Mouse (Mus musculus): ENCODE data around the gene Spef1. TPM values are rescaled to one million over a fixed set of nuclear protein-coding genes. Genes with fewer than 3 reads are reported as not detected.

Spef1 gene
- total and polyA plus RNA-seq, 2 experiments from 2014 or later = 7.8 to 17.3 TPM

- H3K27ac ChIP-seq = no peak overlapping the region
- no peak overlapping the region for H3K9ac ChIP-seq (replicated peaks; ENCODE audit: low read length)
- ATAC-seq (0 out of 2 replicates have a peak, but pooled peaks have one; percentile 24), DNase-seq (ENCODE audit: low spot score) (peak; percentile 58)
- peaks cover 26% of the 10 kb centered on the region for H3K36me3 ChIP-seq (ENCODE audit: insufficient read depth, low read length)
- H3K27me3 ChIP-seq (ENCODE audit: insufficient read depth, low read length) = no peaks in the 10 kb centered on the region
- no peak overlapping the region for H3K4me3 ChIP-seq (ENCODE audit: low read length)
- peak; percentile 72 for TF ChIP-seq CTCF (IDR thresholded peaks at IDR 0.05; ENCODE audit: low read depth)
- 32% methylated on average over 18 of the region's 18 CpGs for WGBS
- H3K4me2 ChIP-seq (ENCODE audit: low read depth, low read length) = no peak overlapping the region
- H3K4me1 ChIP-seq (ENCODE audit: insufficient read depth, low read length) = no peaks in the 10 kb centered on the region
- no peaks in the 10 kb centered on the region for H3K9me3 ChIP-seq (ENCODE audit: low read length)
Measured at GRCm38 (mm10) chr2:131142592-131142991, 44.5 kb downstream of the Spef1 start.

- ATAC-seq = no peak
- peaks cover 15% of the 10 kb centered on the region; the same call in 1 of the 2 replicates for H3K36me3 ChIP-seq (ENCODE audit: insufficient read depth, low read length)
- H3K27ac ChIP-seq = no peak overlapping the region
- no peak overlapping the region for H3K4me3 ChIP-seq (ENCODE audit: low read length)
- no peaks in the 10 kb centered on the region for H3K9me3 ChIP-seq (ENCODE audit: low read length)
- DNase-seq (ENCODE audit: low spot score) = no peak
- no peaks in the 10 kb centered on the region for H3K27me3 ChIP-seq (ENCODE audit: insufficient read depth, low read length)
- no peaks in the 10 kb centered on the region for H3K4me1 ChIP-seq (ENCODE audit: insufficient read depth, low read length)
- no peak overlapping the region for H3K9ac ChIP-seq (replicated peaks; ENCODE audit: low read length)
- no peak overlapping the region for H3K4me2 ChIP-seq (ENCODE audit: low read depth, low read length)
- no peak for TF ChIP-seq CTCF (IDR thresholded peaks at IDR 0.05; ENCODE audit: low read depth)
- WGBS = 92% methylated on average over 8 of the region's 8 CpGs
Measured at GRCm38 (mm10) chr2:131141336-131141986, 45.6 kb downstream of the Spef1 start.

GRCm38 (mm10) chr2:131140533-131140905 lies 46.6 kb downstream of the Spef1 start:
- no peaks in the 10 kb centered on the region for H3K27me3 ChIP-seq (ENCODE audit: insufficient read depth, low read length)
- H3K9ac ChIP-seq (replicated peaks; ENCODE audit: low read length) = no peak overlapping the region
- H3K27ac ChIP-seq = no peak overlapping the region
- DNase-seq (ENCODE audit: low spot score) (no peak), ATAC-seq (no peak)
- H3K4me3 ChIP-seq (ENCODE audit: low read length) = no peak overlapping the region
- 68% methylated on average over 5 of the region's 5 CpGs for WGBS
- no peaks in the 10 kb centered on the region for H3K9me3 ChIP-seq (ENCODE audit: low read length)
- no peaks in the 10 kb centered on the region for H3K4me1 ChIP-seq (ENCODE audit: insufficient read depth, low read length)
- peaks cover 10% of the 10 kb centered on the region; the same call in 1 of the 2 replicates for H3K36me3 ChIP-seq (ENCODE audit: insufficient read depth, low read length)
- no peak for TF ChIP-seq CTCF (IDR thresholded peaks at IDR 0.05; ENCODE audit: low read depth)
- no peak overlapping the region for H3K4me2 ChIP-seq (ENCODE audit: low read depth, low read length)

- TF ChIP-seq CTCF (IDR thresholded peaks at IDR 0.05; ENCODE audit: low read depth) = no peak
- Histone ChIP-seq H3K27me3 (ENCODE audit: insufficient read depth, low read length) (no peaks in the 10 kb centered on the region), H3K9me3 (ENCODE audit: low read length) (no peaks in the 10 kb centered on the region), H3K4me1 (ENCODE audit: insufficient read depth, low read length) (no peaks in the 10 kb centered on the region), H3K36me3 (ENCODE audit: insufficient read depth, low read length) (peaks cover 5% of the 10 kb centered on the region; the same call in 1 of the 2 replicates), H3K4me3 (ENCODE audit: low read length) (no peak overlapping the region), H3K27ac (no peak overlapping the region), H3K9ac (replicated peaks; ENCODE audit: low read length) (no peak overlapping the region), H3K4me2 (ENCODE audit: low read depth, low read length) (no peak overlapping the region)
- WGBS = 46% methylated on average over 5 of the region's 5 CpGs
- no peak for DNase-seq (ENCODE audit: low spot score)
- ATAC-seq = no peak
Measured at GRCm38 (mm10) chr2:131139886-131140532, 47.1 kb downstream of the Spef1 start.

- H3K9ac ChIP-seq (replicated peaks; ENCODE audit: low read length) = no peak overlapping the region
- no peaks in the 10 kb centered on the region for H3K4me1 ChIP-seq (ENCODE audit: insufficient read depth, low read length)
- ATAC-seq (no peak), DNase-seq (ENCODE audit: low spot score) (no peak)
- no peaks in the 10 kb centered on the region; the same call in 1 of the 2 replicates for H3K36me3 ChIP-seq (ENCODE audit: insufficient read depth, low read length)
- 90% methylated on average over 5 of the region's 5 CpGs for WGBS
- no peak overlapping the region for H3K4me3 ChIP-seq (ENCODE audit: low read length)
- TF ChIP-seq CTCF (IDR thresholded peaks at IDR 0.05; ENCODE audit: low read depth) = no peak
- no peaks in the 10 kb centered on the region for H3K27me3 ChIP-seq (ENCODE audit: insufficient read depth, low read length)
- no peaks in the 10 kb centered on the region for H3K9me3 ChIP-seq (ENCODE audit: low read length)
- H3K27ac ChIP-seq = no peak overlapping the region
- no peak overlapping the region for H3K4me2 ChIP-seq (ENCODE audit: low read depth, low read length)
Measured at GRCm38 (mm10) chr2:131139287-131139686, 47.8 kb downstream of the Spef1 start.

GRCm38 (mm10) chr2:131138760-131139159 lies 48.3 kb downstream of the Spef1 start:
- Histone ChIP-seq H3K9ac (replicated peaks; ENCODE audit: low read length) (no peak overlapping the region), H3K27me3 (ENCODE audit: insufficient read depth, low read length) (no peaks in the 10 kb centered on the region), H3K4me3 (ENCODE audit: low read length) (no peak overlapping the region), H3K36me3 (ENCODE audit: insufficient read depth, low read length) (no peaks in the 10 kb centered on the region), H3K9me3 (ENCODE audit: low read length) (no peaks in the 10 kb centered on the region), H3K27ac (no peak overlapping the region), H3K4me1 (ENCODE audit: insufficient read depth, low read length) (no peaks in the 10 kb centered on the region), H3K4me2 (ENCODE audit: low read depth, low read length) (no peak overlapping the region)
- 58% methylated on average over 7 of the region's 7 CpGs for WGBS
- no peak for TF ChIP-seq CTCF (IDR thresholded peaks at IDR 0.05; ENCODE audit: low read depth)
- ATAC-seq (no peak), DNase-seq (ENCODE audit: low spot score) (no peak)

- no peak overlapping the region for H3K9ac ChIP-seq (replicated peaks; ENCODE audit: low read length)
- WGBS = 62% methylated on average over 4 of the region's 4 CpGs
- TF ChIP-seq CTCF (IDR thresholded peaks at IDR 0.05; ENCODE audit: low read depth) = no peak
- ATAC-seq = no peak
- no peak for DNase-seq (ENCODE audit: low spot score)
- H3K9me3 ChIP-seq (ENCODE audit: low read length) = no peaks in the 10 kb centered on the region
- no peak overlapping the region for H3K4me2 ChIP-seq (ENCODE audit: low read depth, low read length)
- H3K27me3 ChIP-seq (ENCODE audit: insufficient read depth, low read length) = no peaks in the 10 kb centered on the region
- H3K4me1 ChIP-seq (ENCODE audit: insufficient read depth, low read length) = no peaks in the 10 kb centered on the region
- H3K4me3 ChIP-seq (ENCODE audit: low read length) = no peak overlapping the region
- no peak overlapping the region for H3K27ac ChIP-seq
- H3K36me3 ChIP-seq (ENCODE audit: insufficient read depth, low read length) = no peaks in the 10 kb centered on the region
Measured at GRCm38 (mm10) chr2:131138296-131138695, 48.8 kb downstream of the Spef1 start.
